Mouse (Mus musculus): ENCODE measurements around the gene Phf7.

Phf7 gene

DNA sequence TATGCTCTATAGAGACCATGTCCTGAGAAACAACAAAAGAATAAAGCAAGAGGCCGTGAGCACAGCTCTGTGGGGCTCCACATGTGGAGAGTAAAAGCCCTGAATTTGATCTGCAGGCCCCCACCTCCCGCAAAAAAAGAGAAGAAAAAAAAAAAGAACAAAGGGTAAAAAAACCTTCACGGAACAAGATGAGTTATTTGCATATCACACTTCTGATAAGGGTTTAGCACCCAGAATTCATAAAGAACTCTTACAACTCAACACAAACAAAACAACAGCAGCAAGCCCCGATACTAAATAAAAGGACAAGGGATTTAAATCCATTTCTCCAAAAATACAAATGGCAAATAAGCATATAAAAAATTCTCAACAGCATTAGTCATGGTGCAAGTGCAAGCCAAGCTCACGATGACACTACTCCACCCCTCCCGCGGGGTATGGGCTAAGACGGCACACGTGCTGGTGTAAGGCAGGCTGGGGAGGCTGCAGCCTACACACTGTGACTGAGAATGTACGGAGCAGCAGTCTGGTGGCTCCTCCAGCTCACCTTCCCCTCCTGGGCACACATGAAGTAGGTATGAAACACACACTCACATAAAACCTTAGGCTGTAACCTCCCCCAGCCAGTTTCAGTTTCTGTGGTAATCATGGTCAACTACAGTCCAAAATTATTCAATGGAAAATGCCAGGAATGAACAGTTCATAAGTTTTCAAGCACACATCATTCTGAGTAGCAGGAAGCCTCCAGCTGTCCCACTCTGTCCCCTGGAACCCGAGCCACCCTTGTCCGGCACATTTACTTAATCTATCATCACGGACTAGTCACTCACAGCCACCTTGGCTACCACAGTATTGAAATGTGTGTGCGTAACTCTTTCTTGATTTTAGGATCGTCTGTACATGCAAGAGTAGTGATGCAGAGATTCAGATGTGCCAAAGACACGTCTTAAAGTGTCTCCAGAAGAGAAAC lies 53.3 kb downstream of the Phf7 start:
- DNase-seq (ENCODE audit: low read depth) = no peak

DNA sequence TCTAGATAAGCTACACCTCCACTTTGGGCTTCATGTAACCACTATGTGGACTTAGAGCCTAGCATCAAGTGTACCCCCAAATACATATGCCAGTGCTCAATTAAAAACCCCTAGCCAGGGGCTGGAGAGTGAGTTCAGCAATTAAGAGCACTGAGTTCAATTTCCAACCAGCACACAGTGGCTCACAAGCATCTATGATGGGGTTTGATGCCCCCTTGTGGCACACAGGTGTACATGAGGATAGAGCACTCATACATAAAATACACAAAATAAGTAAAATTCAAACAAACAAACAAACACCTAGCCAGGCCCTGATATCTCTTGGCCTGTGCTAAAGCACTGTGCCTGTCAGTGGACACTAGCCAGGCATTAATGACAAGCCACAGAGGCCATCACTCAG lies 55.1 kb downstream of the Phf7 start:
- peak; percentile 33 for DNase-seq (ENCODE audit: low read depth)

DNA sequence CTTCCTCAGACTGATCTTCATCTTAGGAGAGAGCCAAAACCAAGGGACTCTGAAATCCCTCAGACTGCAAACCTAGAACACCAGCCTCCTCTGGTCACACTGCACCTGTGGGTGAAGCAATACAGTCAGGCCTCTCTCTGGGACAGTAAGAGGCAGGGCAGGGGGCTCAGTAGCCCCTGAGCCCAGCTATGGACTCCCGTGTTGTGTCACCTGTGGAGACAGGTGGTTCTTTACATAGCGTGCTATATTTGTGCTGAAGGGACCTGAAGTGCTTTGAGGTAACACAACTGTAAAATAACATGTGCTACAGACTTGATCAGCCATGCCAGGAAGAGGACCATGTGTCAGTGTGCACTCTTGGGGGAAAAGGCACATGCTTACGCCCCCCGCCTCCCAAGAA lies 55.6 kb downstream of the Phf7 start:
- DNase-seq (ENCODE audit: low read depth) = no peak

GRCm38 (mm10) chr14:31194891-31195513 lies 56.1 kb downstream of the Phf7 start:
- DNase-seq (ENCODE audit: low read depth) = no peak

GRCm38 (mm10) chr14:31194441-31194840 lies 56.7 kb downstream of the Phf7 start:
- no peak for DNase-seq (ENCODE audit: low read depth)

GRCm38 (mm10) chr14:31193791-31194190 lies 57.3 kb downstream of the Phf7 start:
- no peak for DNase-seq (ENCODE audit: low read depth)

GRCm38 (mm10) chr14:31191936-31192335 lies 59.2 kb downstream of the Phf7 start:
- no peak for DNase-seq (ENCODE audit: low read depth)

DNA sequence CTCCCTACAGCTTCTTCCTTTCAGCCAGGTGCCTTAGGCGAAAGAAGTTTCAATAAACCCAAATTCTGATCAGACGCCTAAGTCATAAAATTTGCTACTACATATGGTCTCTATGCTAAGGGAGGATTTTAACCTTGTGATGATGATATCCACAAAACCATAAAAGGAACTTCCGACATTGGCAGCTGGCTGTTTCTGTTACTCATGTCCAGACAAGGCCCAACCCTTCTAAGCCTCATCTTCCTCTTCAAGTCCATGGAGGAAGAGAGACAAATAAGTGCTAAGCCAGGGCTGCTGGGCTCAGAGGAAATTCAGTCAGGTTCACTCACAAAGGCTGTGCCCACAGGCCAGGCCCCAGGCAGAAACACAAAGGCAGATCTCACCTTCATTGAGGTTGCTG lies 61.8 kb downstream of the Phf7 start:
- DNase-seq (ENCODE audit: low read depth) = no peak

DNA sequence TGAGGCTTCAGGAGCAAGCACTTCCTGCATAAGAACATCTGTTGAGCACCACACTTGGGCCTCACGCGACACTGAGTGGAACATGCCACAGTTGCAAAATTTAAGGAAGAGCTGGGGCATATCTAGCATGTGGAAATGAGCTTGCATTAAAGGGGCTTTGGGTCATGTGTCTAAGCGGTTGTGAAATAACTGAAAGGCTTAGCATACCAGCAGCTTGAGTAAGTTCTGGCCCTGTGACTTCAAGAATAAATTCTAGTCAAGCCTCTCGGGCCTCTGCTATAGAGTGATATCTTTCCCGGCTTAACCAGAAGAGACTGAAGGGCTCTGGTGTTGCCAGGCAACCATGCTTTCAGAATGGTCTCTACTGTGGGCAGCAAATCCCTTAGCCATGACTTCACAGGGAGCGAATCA lies 62.3 kb downstream of the Phf7 start:
- DNase-seq (ENCODE audit: low read depth) = no peak
